Mouse (Mus musculus) heart, postnatal 0 days (tissue): ENCODE measurements around the gene Spock1.

Source experiments
- CTCF ChIP-seq: IDR thresholded peaks from 2 replicates; pipeline ENCODE4 v1.5.1; 2016; ENCODE audit warnings: antibody characterized with exemption, control low read depth, low read depth
- EP300 ChIP-seq: IDR thresholded peaks from 2 replicates; pipeline ENCODE4 v1.6.1; 2016; ENCODE audit warnings: antibody characterized with exemption, low read depth

DNA sequence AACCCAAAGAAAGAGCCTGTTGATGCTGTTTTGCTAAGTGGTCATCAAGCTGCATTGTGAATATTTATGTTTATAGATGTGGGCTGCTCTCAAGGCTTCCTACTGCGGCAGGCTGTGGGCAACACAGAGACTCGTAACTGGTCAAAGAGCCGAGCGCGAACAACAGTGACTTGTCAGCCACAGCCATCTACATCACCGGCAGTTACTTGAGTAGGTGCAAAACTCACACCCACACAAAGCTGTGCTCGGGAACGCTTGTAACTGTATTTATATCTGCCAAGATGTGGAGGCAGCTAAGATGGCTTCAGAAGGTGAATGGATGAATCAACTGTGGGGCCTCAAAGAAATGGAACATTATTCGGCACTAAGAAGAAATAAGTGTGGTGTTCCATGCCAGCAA, 23.9 kb upstream of the Spock1 start:
- TF ChIP-seq CTCF (no peak), EP300 (no peak)
